Comparison of ENCODE assay signal across 22 mouse cellular contexts in genomic region chr14:73146721-73147120, GRCm38 (mm10). TPM values are rescaled to one million over a fixed set of nuclear protein-coding genes. Genes with fewer than 3 reads are reported as not detected.
DNase-seq lines count a peak whose midpoint lies in the region; ATAC-seq and TF ChIP-seq lines count a peak whose summit lies in the region.
"Had no signal": no experiment of that assay in that cellular context is flagged by ENCODE, and none has a peak within 500 bp of the region (broad histone marks: within the 10 kb centered on the region; RNA-seq: fewer than 3 reads in every experiment).

No protein-coding gene starts in this region.

- no peak overlapping the region for H3K9ac ChIP-seq in CH12.LX (ENCODE audit: insufficient read depth, low read depth)
- H3K9ac ChIP-seq: embryonic facial prominence, embryonic 13.5 days; forebrain, embryonic 13.5 days; forebrain, postnatal 0 days; heart, embryonic 15.5 days; hindbrain, embryonic 15.5 days had no signal

- no peak for TF ChIP-seq RAD21 in CH12.LX (IDR thresholded peaks at IDR 0.05; ENCODE audit: low read depth, low read length)

- H3K4me1 ChIP-seq in CH12.LX (ENCODE audit: control insufficient read depth in 1 of 2, insufficient read depth in 2 of 2) = peaks cover 10 to 45% of the 10 kb centered on the region in 2 experiments
- peaks cover 40% of the 10 kb centered on the region for H3K4me1 ChIP-seq in forebrain, embryonic 10.5 days

- H3K4me3 ChIP-seq in CH12.LX (replicated peaks in 1 of 3; ENCODE audit: low read depth in 2 of 3, low read length in 2 of 3, poor library complexity in 1 of 3) = no peak overlapping the region
- H3K4me3 ChIP-seq in forebrain, embryonic 10.5 days = no peak overlapping the region
- H3K4me3 ChIP-seq: embryonic facial prominence, embryonic 13.5 days; forebrain, embryonic 13.5 days; heart, embryonic 15.5 days; hindbrain, embryonic 10.5 days; hindbrain, embryonic 15.5 days had no signal

- TF ChIP-seq POLR2A in CH12.LX (IDR thresholded peaks at IDR 0.05; ENCODE audit: low read depth, low read length) = no peak

- H3K27ac ChIP-seq in CH12.LX (ENCODE audit: insufficient read depth, low read depth) = no peak overlapping the region
- H3K27ac ChIP-seq in forebrain, embryonic 10.5 days = no peak overlapping the region
- H3K27ac ChIP-seq: embryonic facial prominence, embryonic 13.5 days; forebrain, embryonic 13.5 days; heart, embryonic 15.5 days; hindbrain, embryonic 10.5 days; hindbrain, embryonic 15.5 days had no signal

- peaks cover 7% of the 10 kb centered on the region for H3K9me3 ChIP-seq in CH12.LX (replicated peaks; ENCODE audit: low read length)
- H3K9me3 ChIP-seq in forebrain, embryonic 10.5 days = 0 out of 2 replicates have a peak, but pooled peaks cover 2% of the 10 kb centered on the region
- H3K9me3 ChIP-seq: embryonic facial prominence, embryonic 13.5 days; forebrain, embryonic 13.5 days; heart, embryonic 15.5 days; hindbrain, embryonic 10.5 days; hindbrain, embryonic 15.5 days had no signal

- TF ChIP-seq CTCF in CH12.LX (conservative IDR thresholded peaks at IDR 0.05 in 1 of 2, IDR thresholded peaks at IDR 0.05 in 1 of 2; ENCODE audit: low read depth in 2 of 2, low read length in 2 of 2) = no peak

- H3K4me2 ChIP-seq in CH12.LX (ENCODE audit: insufficient read depth, low read depth, poor library complexity, severe bottlenecking) = no peak overlapping the region
- H3K4me2 ChIP-seq: embryonic facial prominence, embryonic 13.5 days; forebrain, embryonic 13.5 days; heart, embryonic 11.5 days; heart, embryonic 15.5 days; hindbrain, embryonic 15.5 days had no signal

- H3K79me2 ChIP-seq in CH12.LX (replicated peaks; ENCODE audit: control insufficient read depth, extremely low read depth, insufficient read depth, poor library complexity, severe bottlenecking) = peaks cover 7% of the 10 kb centered on the region

- in situ Hi-C loops in CH12.LX (cut with MboI; ENCODE audit: low pct_ligation_motif_present, low pct_unique_long_range_greater_than_20kb, low sequenced_read_pairs) = no loop called here

- dilution Hi-C loops in CH12.LX (cut with MboI; ENCODE audit: extremely low pct_ligation_motif_present, extremely low pct_unique_long_range_greater_than_20kb, low sequenced_read_pairs) = no loop called here

- no peak for ATAC-seq in CD4-positive, CD25-positive, alpha-beta regulatory T cell, adult 4 months
- ATAC-seq: forebrain, embryonic 13.5 days; forebrain, postnatal 0 days had no signal

- no peaks in the 10 kb centered on the region for H3K27me3 ChIP-seq in CH12.LX (replicated peaks)
- H3K27me3 ChIP-seq in forebrain, embryonic 10.5 days (ENCODE audit: poor library complexity, severe bottlenecking) = no peaks in the 10 kb centered on the region
- H3K27me3 ChIP-seq: embryonic facial prominence, embryonic 13.5 days; forebrain, embryonic 13.5 days; heart, embryonic 15.5 days; hindbrain, embryonic 15.5 days had no signal

- peak; percentile 30 for DNase-seq in CD4-positive, CD25-positive, alpha-beta regulatory T cell, adult 2 months (ENCODE audit: low read depth, low spot score)
- DNase-seq in 3134 (ENCODE audit: extremely low read depth, insufficient read length, low spot score) (peak; percentile 16), CH12.LX (ENCODE audit: extremely low read depth) (no peak)
- DNase-seq in induced T-regulatory cell, adult 2 months (ENCODE audit: low read depth) = peak; percentile 64
- DNase-seq in forebrain, embryonic 10.5 days (ENCODE audit: extremely low spot score, low spot score) = no peak
- no peak for DNase-seq in heart, adult 9 months (ENCODE audit: low spot score in 2 of 2)
- DNase-seq in kidney, adult 8-10 months = no peak
- DNase-seq: adrenal gland, postnatal 10 days; cerebellum, adult 18-20 months; cerebellum, adult 9-11 months; cerebellum, postnatal 36 days; forebrain, postnatal 0 days; gastrocnemius, postnatal 36 days; heart, postnatal 14 days; kidney, adult 11 months had no signal

- peaks cover 0 to 9% of the 10 kb centered on the region in 2 experiments for H3K36me3 ChIP-seq in CH12.LX (replicated peaks in 1 of 2; ENCODE audit: control insufficient read depth in 1 of 2, insufficient read depth in 1 of 2, low read length in 1 of 2)
- H3K36me3 ChIP-seq in forebrain, embryonic 10.5 days (replicated peaks) = peaks cover 42% of the 10 kb centered on the region

- WGBS in forebrain, embryonic 10.5 days = 73% methylated on average over 3 of the region's 3 CpGs

- no peak for TF ChIP-seq EP300 in CH12.LX (IDR thresholded peaks at IDR 0.05; ENCODE audit: low read length)

TF ChIP-seq in CH12.LX, 34 proteins besides CTCF, POLR2A, EP300 and RAD21:
- peak; percentile 46; the same call in 1 of the 2 replicates for TF ChIP-seq BHLHE40 (IDR thresholded peaks at IDR 0.05; ENCODE audit: low read depth, low read length)
- TF ChIP-seq MEF2A (IDR thresholded peaks at IDR 0.05; ENCODE audit: borderline replicate concordance, low read depth, low read length) = no peak
- TF ChIP-seq ZNF384 (IDR thresholded peaks at IDR 0.05; ENCODE audit: low read depth, low read length) = peak; percentile 75

RNA-seq across cellular contexts. Expression of gene Rcbtb2, which starts 23.9 kb away (rescaled TPM):
- 10 to 100 TPM; 55.6 to 61.4 TPM for polyA plus RNA-seq in CD4-positive, CD25-positive, alpha-beta regulatory T cell, adult 4 months (2017; shearing (Covaris generic))
- total RNA-seq in CH12.LX (2012; rRNA removed) = 36.9 and 40.2 TPM in 2 replicates
- 47.6 and 49.0 TPM in 2 replicates for total RNA-seq in CH12.LX (2014; rRNA removed)
- polyA plus RNA-seq in CH12.LX (2012; ENCODE audit: insufficient read length, low read depth) = 31.7 and 34.1 TPM in 2 replicates
- 165 and 168 TPM in 2 replicates for polyA plus RNA-seq in forebrain, embryonic 10.5 days (2016; fragmentation: Nextera tagmentation; extraction: Ambion mirVana)

Comparison
In these comparisons a context has a peak if more than half of its experiments do, and no peak if none do; other contexts are left out.
1. DNase-seq: peak in CD4-positive, CD25-positive, alpha-beta regulatory T cell, adult 2 months (single experiment), 3134 (single experiment) and induced T-regulatory cell, adult 2 months (single experiment); none in CH12.LX (single experiment), forebrain, embryonic 10.5 days (single experiment), heart, adult 9 months (0 of 2) and kidney, adult 8-10 months (0 of 2).